Mouse (Mus musculus) left cerebral cortex, postnatal 4 days (tissue): ENCODE results near the gene Bsx. TPM values are rescaled to one million over a fixed set of nuclear protein-coding genes. Genes with fewer than 3 reads are reported as not detected.

Experiments used
- DNase-seq: peaks from one replicate; pipeline ENCODE4 v3.0.0-alpha.2; 2022
- intact Hi-C: fragments of 180-260 bp; cut with DNase I; formaldehyde crosslinking; loops from one replicate; pipeline ENCODE4 v1.15.1; 2025
- total RNA-seq, 2 experiments: library from RNA; stranded (reverse); gene quantifications; 2 replicates each; pipeline ENCODE4 v1.2.3; 2021

Gene Bsx
- total RNA-seq, 2 experiments from 2014 or later, result not detected

- intact Hi-C loops, result no loop called here
- no peak for DNase-seq
These were observed 11.7 kb downstream of the Bsx start for GRCm38 (mm10) chr9:40885669-40886068.

- DNase-seq, result no peak
- intact Hi-C loops, result no loop called here
These were observed 15.5 kb downstream of the Bsx start for GRCm38 (mm10) chr9:40889389-40889788.

- no peak for DNase-seq
- intact Hi-C loops, result no loop called here
These were observed 18.5 kb downstream of the Bsx start for GRCm38 (mm10) chr9:40892456-40892855.

GRCm38 (mm10) chr9:40907413-40907812 lies 33.5 kb downstream of the Bsx start:
- peak; percentile 11 for DNase-seq
- intact Hi-C loops, result no loop called here

GRCm38 (mm10) chr9:40908411-40908810 lies 34.5 kb downstream of the Bsx start:
- intact Hi-C loops, result no loop called here
- no peak for DNase-seq

- intact Hi-C loops, result no loop called here
- no peak for DNase-seq
These were observed 35.0 kb downstream of the Bsx start for GRCm38 (mm10) chr9:40908915-40909314.

- no peak for DNase-seq
- intact Hi-C loops, result no loop called here
These were observed 44.1 kb downstream of the Bsx start for GRCm38 (mm10) chr9:40917871-40918613.

GRCm38 (mm10) chr9:40927351-40927980 lies 53.5 kb downstream of the Bsx start:
- intact Hi-C loops, result no loop called here
- DNase-seq, result no peak

Other genes with a start within 250 kb of the Bsx start
- gene Gm21915, start 203.5 kb upstream of the Bsx start, total RNA-seq, result not detected
- gene Clmp, start 188.2 kb upstream of the Bsx start, total RNA-seq, result 100 to 1,000 TPM; 116 to 135 TPM
- 1,000 to 10,000 TPM; 2,038 to 2,082 TPM for gene Hspa8, start 73.1 kb upstream of the Bsx start, total RNA-seq
- gene Jhy, start 90.0 kb downstream of the Bsx start, total RNA-seq, result 1 to 10 TPM in 1 of 2 experiments, under 1 TPM in 1; 0.54 to 1.0 TPM
- gene Crtam, start 130.5 kb downstream of the Bsx start, total RNA-seq, result under 1 TPM; 0.14 to 0.18 TPM